Mouse (Mus musculus) kidney, adult 2 months (tissue): ENCODE data around the gene Mrpl33. TPM values are rescaled to one million over a fixed set of nuclear protein-coding genes. Genes with fewer than 3 reads are reported as not detected.

Experiments used
- DNase-seq: peaks from one replicate; pipeline ENCODE4 v3.0.0; 2021
- H3K27ac ChIP-seq: fragments of 200-500 bp; 2 replicates; pipeline ENCODE4 v1.5.1; 2012; ENCODE audit warnings: low read depth, low read length, control low read depth, inconsistent platforms; ENCODE audit not compliant: insufficient read depth
- H3K27me3 ChIP-seq: fragments of 200-500 bp; replicated peaks from 2 replicates; pipeline ENCODE4 v1.6.1; 2012; ENCODE audit warnings: mild to moderate bottlenecking, moderate library complexity, low read length, inconsistent platforms; ENCODE audit not compliant: control insufficient read depth, insufficient read depth
- H3K36me3 ChIP-seq: fragments of 200-500 bp; 2 replicates; pipeline ENCODE4 v1.6.1; 2012; ENCODE audit warnings: mild to moderate bottlenecking, moderate library complexity, low read length, inconsistent platforms; ENCODE audit not compliant: control insufficient read depth, insufficient read depth
- H3K4me1 ChIP-seq: fragments of 200-500 bp; 2 replicates; pipeline ENCODE4 v1.6.1; 2011; ENCODE audit warnings: low read length; ENCODE audit not compliant: control insufficient read depth, insufficient read depth
- H3K4me3 ChIP-seq: fragments of 200-500 bp; 2 replicates; pipeline ENCODE4 v1.5.1; 2011; ENCODE audit warnings: mild to moderate bottlenecking, low read depth, low read length, control low read depth; ENCODE audit not compliant: insufficient read depth
- CTCF ChIP-seq: fragments of 200-500 bp; conservative IDR thresholded peaks from 2 replicates; pipeline ENCODE4 v1.5.1; 2011; ENCODE audit warnings: low read depth, mild to moderate bottlenecking, control low read depth, low read length, moderate library complexity, mixed read lengths; ENCODE audit not compliant: insufficient read depth, insufficient read length
- POLR2A ChIP-seq: fragments of 200-500 bp; IDR thresholded peaks from one replicate; pipeline ENCODE4 v1.6.1; 2011; ENCODE audit warnings: low read depth, low read length, control low read depth
- WGBS: fragments of 180-500 bp; shearing (Covaris S2); methylation state at CpG from one replicate; pipeline ENCODE4 v1.1.7; 2018; 5-methylcytosine and 5-hydroxymethylcytosine counted together
- polyA plus RNA-seq: library from polyadenylated mRNA; depleted of rRNA; stranded (reverse); fragments of >200 nt; gene quantifications from 2 replicates; pipeline ENCODE4 v1.2.3, GENCODE M21; 2012; rRNA removed

Mrpl33 gene
- polyA plus RNA-seq, 1 experiment: 34.3 TPM

- Histone ChIP-seq H3K4me1 (peaks cover 16% of the 10 kb centered on the region; the same call in 1 of the 2 replicates), H3K27ac (no peak overlapping the region), H3K36me3 (no peaks in the 10 kb centered on the region; the same call in 1 of the 2 replicates), H3K27me3 (no peaks in the 10 kb centered on the region), H3K4me3 (no peak overlapping the region)
- WGBS: 69% methylated on average over 2 of the region's 2 CpGs
- TF ChIP-seq CTCF: no peak
- no peak for TF ChIP-seq POLR2A
- DNase-seq: peak; percentile 19
Measured at GRCm38 (mm10) chr5:31713280-31713711, 116.6 kb downstream of the Mrpl33 start.

DNA sequence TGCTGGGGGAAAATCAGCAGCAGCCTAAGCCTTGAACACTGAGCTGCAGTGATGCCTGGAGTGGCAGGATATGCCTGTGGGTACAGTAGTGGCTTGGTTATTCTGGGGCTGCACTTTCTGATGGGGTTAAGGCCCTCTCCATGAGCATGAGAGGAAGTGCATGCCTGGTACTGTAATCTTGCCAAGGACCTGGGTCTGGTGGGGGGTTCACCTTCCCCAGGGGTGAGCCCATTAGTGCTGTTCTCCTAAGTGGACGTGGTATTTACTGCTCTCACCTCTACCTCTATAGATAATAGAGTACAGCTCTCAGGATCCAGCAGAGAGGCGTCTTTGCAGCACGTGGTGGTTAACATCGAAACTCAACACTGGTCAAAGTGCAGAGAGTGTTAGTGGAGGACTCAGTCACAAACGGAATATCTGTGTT lies 117.1 kb downstream of the Mrpl33 start:
- peak; percentile 19 for DNase-seq
- Histone ChIP-seq H3K27ac (no peak overlapping the region), H3K36me3 (no peaks in the 10 kb centered on the region; the same call in 1 of the 2 replicates), H3K4me3 (no peak overlapping the region), H3K4me1 (peaks cover 18% of the 10 kb centered on the region; the same call in 1 of the 2 replicates), H3K27me3 (no peaks in the 10 kb centered on the region)
- 52% methylated on average over 5 of the region's 5 CpGs for WGBS
- no peak for TF ChIP-seq CTCF
- no peak for TF ChIP-seq POLR2A

Other genes starting within 250 kb of the Mrpl33 start
- 7.9 and 9.9 TPM in 2 replicates for gene Zfp512, start 144.5 kb upstream of the Mrpl33 start, polyA plus RNA-seq
- not detected in 2 replicates for gene 4930548H24Rik, start 111.2 kb upstream of the Mrpl33 start, polyA plus RNA-seq
- 8.3 and 11.6 TPM in 2 replicates for gene Gpn1, start 102.2 kb upstream of the Mrpl33 start, polyA plus RNA-seq
- gene Slc4a1ap, start 69.9 kb upstream of the Mrpl33 start, polyA plus RNA-seq: 10.4 and 11.2 TPM in 2 replicates
- 16.2 and 17.7 TPM in 2 replicates for gene Supt7l, start 69.1 kb upstream of the Mrpl33 start, polyA plus RNA-seq
- 15.7 and 16.4 TPM in 2 replicates for gene Rbks, start 100.7 kb downstream of the Mrpl33 start, polyA plus RNA-seq
- 33.8 and 38.7 TPM in 2 replicates for gene Babam2, start 100.7 kb downstream of the Mrpl33 start, polyA plus RNA-seq